Mouse (Mus musculus): ENCODE measurements around the gene Lrrc49. TPM values are rescaled to one million over a fixed set of nuclear protein-coding genes. Genes with fewer than 3 reads are reported as not detected.

The Lrrc49 gene
- polyA plus RNA-seq, 1 experiment from 2014 or later = 21.9 TPM

GRCm38 (mm10) chr9:60625895-60626294 is 62.1 kb downstream of the Lrrc49 start:
- ATAC-seq (ENCODE audit: insufficient read depth) (no peak), DNase-seq (peak; percentile 26)
- Histone ChIP-seq H3K4me1 (ENCODE audit: insufficient read depth) (peaks cover 3% of the 10 kb centered on the region; the same call in 1 of the 2 replicates), H3K27me3 (ENCODE audit: insufficient read depth, low read length) (no peaks in the 10 kb centered on the region), H3K36me3 (ENCODE audit: insufficient read depth) (no peaks in the 10 kb centered on the region), H3K27ac (ENCODE audit: low read depth) (no peak overlapping the region), H3K9ac (no peak overlapping the region), H3K4me3 (ENCODE audit: low read depth, low read length) (no peak overlapping the region), H3K4me2 (no peak overlapping the region), H3K9me3 (ENCODE audit: low read depth, low read length) (no peaks in the 10 kb centered on the region)
- TF ChIP-seq CTCF (IDR thresholded peaks at IDR 0.05; ENCODE audit: low read depth) = no peak
- 67% methylated on average over 1 of the region's 2 CpGs for WGBS

DNA sequence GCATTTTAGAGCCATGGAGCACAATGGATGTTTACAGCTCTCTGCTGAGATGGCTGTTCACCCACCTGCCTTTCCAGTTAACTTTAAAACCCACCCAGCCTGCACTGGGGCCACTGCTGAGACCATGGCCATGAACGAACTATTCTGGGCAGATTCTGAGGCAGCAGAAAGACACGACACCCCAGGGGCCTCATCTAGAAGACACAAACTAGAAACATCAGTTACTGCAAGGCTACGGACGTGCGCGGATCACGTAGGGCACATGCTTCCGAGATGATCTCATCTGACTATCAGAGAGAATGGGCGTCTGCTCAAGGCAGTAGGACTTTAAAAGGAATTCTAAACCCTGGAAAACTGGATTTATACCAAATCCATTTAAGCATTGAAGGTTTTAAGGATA is 71.0 kb downstream of the Lrrc49 start:
- DNase-seq = peak; percentile 66

DNA sequence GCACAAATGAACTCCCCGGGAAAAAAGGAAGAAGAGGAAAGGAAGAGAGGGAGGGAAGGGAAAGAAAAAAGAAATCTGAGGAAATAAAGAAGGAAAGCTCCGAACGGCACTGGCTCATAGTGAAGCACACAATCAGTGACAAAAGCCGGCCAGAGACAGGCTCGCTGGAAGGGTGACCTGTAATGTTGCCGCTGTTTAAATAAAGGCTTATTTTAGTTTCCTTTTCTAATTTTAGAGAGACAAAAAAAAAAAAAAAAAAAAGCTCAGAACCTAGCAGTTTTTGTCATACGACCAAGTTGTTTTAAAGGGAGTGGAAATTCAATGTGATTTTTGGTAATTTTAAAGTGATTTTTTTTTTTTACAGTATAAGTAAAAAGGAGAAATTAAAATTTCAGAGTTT is 71.6 kb downstream of the Lrrc49 start:
- WGBS = 62% methylated on average over 7 of the region's 7 CpGs
- no peaks in the 10 kb centered on the region for H3K36me3 ChIP-seq (ENCODE audit: insufficient read depth)

More for the DNA sequence above, 71.0 kb downstream of the Lrrc49 start:
- no peaks in the 10 kb centered on the region for H3K4me1 ChIP-seq (ENCODE audit: insufficient read depth)
- no peaks in the 10 kb centered on the region for H3K36me3 ChIP-seq (ENCODE audit: insufficient read depth)
- H3K4me3 ChIP-seq (ENCODE audit: low read depth, low read length) = no peak overlapping the region
- no peak overlapping the region for H3K4me2 ChIP-seq
- no peak for TF ChIP-seq CTCF (IDR thresholded peaks at IDR 0.05; ENCODE audit: low read depth)
- H3K27me3 ChIP-seq (ENCODE audit: insufficient read depth, low read length) = no peaks in the 10 kb centered on the region
- H3K9ac ChIP-seq = no peak overlapping the region
- 0 out of 2 replicates have a peak, but pooled peaks have one; percentile 28 for ATAC-seq (ENCODE audit: insufficient read depth)
- peak overlapping the region; percentile 69; the same call in 1 of the 2 replicates for H3K27ac ChIP-seq (ENCODE audit: low read depth)
- WGBS = 51% methylated on average over 9 of the region's 9 CpGs
- no peaks in the 10 kb centered on the region for H3K9me3 ChIP-seq (ENCODE audit: low read depth, low read length)

DNA sequence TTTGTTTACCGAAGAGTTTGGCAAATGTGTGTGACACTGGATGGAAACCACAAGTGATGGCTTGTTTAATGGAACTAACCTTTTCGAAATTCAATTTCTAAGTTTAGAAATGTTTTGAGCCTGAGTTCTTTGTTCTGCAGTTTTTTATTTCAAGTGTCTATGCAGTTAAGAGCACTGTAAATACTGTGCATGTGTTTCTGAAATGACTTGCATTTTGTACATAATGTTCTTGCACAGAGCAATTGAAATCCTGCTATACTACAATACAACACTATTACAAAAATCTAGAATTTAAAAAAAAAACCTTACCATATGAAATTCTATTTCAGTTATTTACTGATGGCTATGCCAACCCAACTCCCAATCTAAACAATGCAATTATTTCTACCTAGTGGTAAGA is 75.7 kb downstream of the Lrrc49 start:
- no peaks in the 10 kb centered on the region for H3K4me1 ChIP-seq (ENCODE audit: insufficient read depth)

More for the DNA sequence above, 71.6 kb downstream of the Lrrc49 start:
- Histone ChIP-seq H3K27me3 (ENCODE audit: insufficient read depth, low read length) (no peaks in the 10 kb centered on the region), H3K9me3 (ENCODE audit: low read depth, low read length) (no peaks in the 10 kb centered on the region), H3K4me3 (ENCODE audit: low read depth, low read length) (no peak overlapping the region), H3K4me2 (no peak overlapping the region), H3K9ac (no peak overlapping the region), H3K4me1 (ENCODE audit: insufficient read depth) (no peaks in the 10 kb centered on the region), H3K27ac (ENCODE audit: low read depth) (no peak overlapping the region)
- no peak for TF ChIP-seq CTCF (IDR thresholded peaks at IDR 0.05; ENCODE audit: low read depth)
- ATAC-seq (ENCODE audit: insufficient read depth) (no peak), DNase-seq (no peak)

GRCm38 (mm10) chr9:60610194-60610593 is 77.8 kb downstream of the Lrrc49 start:
- Histone ChIP-seq H3K9me3 (ENCODE audit: low read depth, low read length) (no peaks in the 10 kb centered on the region), H3K9ac (no peak overlapping the region), H3K27me3 (ENCODE audit: insufficient read depth, low read length) (no peaks in the 10 kb centered on the region), H3K36me3 (ENCODE audit: insufficient read depth) (no peaks in the 10 kb centered on the region), H3K4me2 (no peak overlapping the region), H3K4me1 (ENCODE audit: insufficient read depth) (no peaks in the 10 kb centered on the region), H3K27ac (ENCODE audit: low read depth) (no peak overlapping the region), H3K4me3 (ENCODE audit: low read depth, low read length) (no peak overlapping the region)
- no peak for TF ChIP-seq CTCF (IDR thresholded peaks at IDR 0.05; ENCODE audit: low read depth)
- WGBS = 51% methylated on average over 13 of the region's 13 CpGs
- peak; percentile 32 for DNase-seq
- no peak for ATAC-seq (ENCODE audit: insufficient read depth)

More for the DNA sequence above, 75.7 kb downstream of the Lrrc49 start:
- no peaks in the 10 kb centered on the region for H3K27me3 ChIP-seq (ENCODE audit: insufficient read depth, low read length)
- ATAC-seq (ENCODE audit: insufficient read depth) = no peak
- no peak for DNase-seq
- H3K4me3 ChIP-seq (ENCODE audit: low read depth, low read length) = no peak overlapping the region
- no peak overlapping the region for H3K4me2 ChIP-seq
- no peaks in the 10 kb centered on the region for H3K36me3 ChIP-seq (ENCODE audit: insufficient read depth)
- TF ChIP-seq CTCF (IDR thresholded peaks at IDR 0.05; ENCODE audit: low read depth) = no peak
- H3K9ac ChIP-seq = no peak overlapping the region
- no peaks in the 10 kb centered on the region for H3K9me3 ChIP-seq (ENCODE audit: low read depth, low read length)
- no peak overlapping the region for H3K27ac ChIP-seq (ENCODE audit: low read depth)
- 56% methylated on average over 2 of the region's 2 CpGs for WGBS

- H3K36me3 ChIP-seq (ENCODE audit: insufficient read depth) = no peaks in the 10 kb centered on the region
- H3K4me1 ChIP-seq (ENCODE audit: insufficient read depth) = no peaks in the 10 kb centered on the region
Measured at GRCm38 (mm10) chr9:60608857-60609256, 79.1 kb downstream of the Lrrc49 start.

DNA sequence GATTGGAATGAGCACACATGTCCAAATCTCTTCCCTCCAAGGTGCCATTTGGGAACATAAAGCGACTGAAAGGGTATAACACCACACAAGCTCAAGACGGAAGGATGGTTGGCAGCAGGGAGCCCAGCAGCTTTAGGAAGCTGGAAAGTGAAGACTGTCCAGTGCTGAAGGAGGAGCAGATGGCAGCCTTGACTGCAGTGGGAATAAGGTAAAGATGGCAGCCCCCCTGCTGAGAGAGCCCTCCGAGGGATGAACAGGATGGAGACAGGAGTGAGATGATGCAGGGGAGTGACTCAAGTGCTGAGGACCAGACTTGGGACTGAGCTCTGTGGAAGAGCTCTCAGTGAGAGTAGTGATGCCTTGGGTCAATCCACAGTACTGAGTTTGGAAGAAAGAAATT is 79.9 kb downstream of the Lrrc49 start:
- WGBS = 77% methylated on average over 3 of the region's 3 CpGs
- H3K9me3 ChIP-seq (ENCODE audit: low read depth, low read length) = no peaks in the 10 kb centered on the region
- no peak for DNase-seq
- no peak for ATAC-seq (ENCODE audit: insufficient read depth)
- H3K4me1 ChIP-seq (ENCODE audit: insufficient read depth) = no peaks in the 10 kb centered on the region
- H3K4me3 ChIP-seq (ENCODE audit: low read depth, low read length) = no peak overlapping the region
- no peaks in the 10 kb centered on the region for H3K36me3 ChIP-seq (ENCODE audit: insufficient read depth)
- H3K4me2 ChIP-seq = no peak overlapping the region
- H3K27me3 ChIP-seq (ENCODE audit: insufficient read depth, low read length) = no peaks in the 10 kb centered on the region
- TF ChIP-seq CTCF (IDR thresholded peaks at IDR 0.05; ENCODE audit: low read depth) = no peak
- no peak overlapping the region for H3K27ac ChIP-seq (ENCODE audit: low read depth)
- H3K9ac ChIP-seq = no peak overlapping the region

More at GRCm38 (mm10) chr9:60608857-60609256, 79.1 kb downstream of the Lrrc49 start:
- 80% methylated on average over 9 of the region's 9 CpGs for WGBS
- no peaks in the 10 kb centered on the region for H3K27me3 ChIP-seq (ENCODE audit: insufficient read depth, low read length)
- no peak overlapping the region for H3K4me3 ChIP-seq (ENCODE audit: low read depth, low read length)
- TF ChIP-seq CTCF (IDR thresholded peaks at IDR 0.05; ENCODE audit: low read depth) = no peak
- H3K27ac ChIP-seq (ENCODE audit: low read depth) = no peak overlapping the region
- H3K4me2 ChIP-seq = no peak overlapping the region
- ATAC-seq (ENCODE audit: insufficient read depth) (no peak), DNase-seq (no peak)
- H3K9me3 ChIP-seq (ENCODE audit: low read depth, low read length) = no peaks in the 10 kb centered on the region
- no peak overlapping the region for H3K9ac ChIP-seq

DNA sequence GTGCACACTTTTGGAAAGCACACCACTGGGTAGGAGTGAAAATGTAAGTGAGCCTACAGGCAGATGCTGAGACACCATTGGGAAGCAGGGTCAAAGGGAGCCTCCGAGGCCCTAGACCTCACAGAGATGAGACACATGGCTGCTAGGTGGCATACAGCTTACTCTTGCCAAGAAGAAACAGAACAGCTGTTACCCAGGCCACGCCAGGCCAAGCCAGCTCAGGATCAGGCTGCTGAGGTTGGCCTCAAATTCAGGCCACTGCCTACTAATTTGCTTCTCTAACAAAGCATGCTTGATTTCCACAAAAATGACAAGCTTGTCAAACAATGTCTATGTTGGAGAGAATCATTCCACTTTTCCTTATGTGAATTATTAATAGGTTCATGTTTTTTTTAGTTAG is 83.0 kb downstream of the Lrrc49 start:
- H3K9ac ChIP-seq = no peak overlapping the region
- no peaks in the 10 kb centered on the region for H3K27me3 ChIP-seq (ENCODE audit: insufficient read depth, low read length)
- no peak overlapping the region for H3K4me3 ChIP-seq (ENCODE audit: low read depth, low read length)
- no peak for DNase-seq
- peaks cover 5% of the 10 kb centered on the region; the same call in 1 of the 2 replicates for H3K36me3 ChIP-seq (ENCODE audit: insufficient read depth)
- H3K4me2 ChIP-seq = no peak overlapping the region
- no peak for ATAC-seq (ENCODE audit: insufficient read depth)
- no peak for TF ChIP-seq CTCF (IDR thresholded peaks at IDR 0.05; ENCODE audit: low read depth)
- H3K4me1 ChIP-seq (ENCODE audit: insufficient read depth) = no peaks in the 10 kb centered on the region
- H3K9me3 ChIP-seq (ENCODE audit: low read depth, low read length) = no peaks in the 10 kb centered on the region
- no peak overlapping the region for H3K27ac ChIP-seq (ENCODE audit: low read depth)
- WGBS = 54% methylated on average over 2 of the region's 2 CpGs

Data from lung, embryonic 14.5 days (tissue).